Mouse (Mus musculus) adrenal gland, postnatal 36 days (tissue): Measurements from ENCODE around the gene Nfix. TPM values are rescaled to one million over a fixed set of nuclear protein-coding genes. Genes with fewer than 3 reads are reported as not detected.
A peak's percentile ranks its signal among the peaks of the same experiment; 100 is the strongest.

Source experiments
- DNase-seq, 2 experiments: peaks; one replicate each; pipeline ENCODE4 v3.0.0; 2021; ENCODE audit warnings: mixed read lengths in 1 of 2
- total RNA-seq, 2 experiments: library from RNA; stranded (reverse); gene quantifications; 2 replicates each; pipeline ENCODE4 v1.2.3; 2021

Nfix gene
- total RNA-seq, 2 experiments from 2014 or later: 99.9 to 108 TPM

GRCm38 (mm10) chr8:84716790-84717189 is 83.4 kb downstream of the Nfix start:
- no peak for DNase-seq

DNA sequence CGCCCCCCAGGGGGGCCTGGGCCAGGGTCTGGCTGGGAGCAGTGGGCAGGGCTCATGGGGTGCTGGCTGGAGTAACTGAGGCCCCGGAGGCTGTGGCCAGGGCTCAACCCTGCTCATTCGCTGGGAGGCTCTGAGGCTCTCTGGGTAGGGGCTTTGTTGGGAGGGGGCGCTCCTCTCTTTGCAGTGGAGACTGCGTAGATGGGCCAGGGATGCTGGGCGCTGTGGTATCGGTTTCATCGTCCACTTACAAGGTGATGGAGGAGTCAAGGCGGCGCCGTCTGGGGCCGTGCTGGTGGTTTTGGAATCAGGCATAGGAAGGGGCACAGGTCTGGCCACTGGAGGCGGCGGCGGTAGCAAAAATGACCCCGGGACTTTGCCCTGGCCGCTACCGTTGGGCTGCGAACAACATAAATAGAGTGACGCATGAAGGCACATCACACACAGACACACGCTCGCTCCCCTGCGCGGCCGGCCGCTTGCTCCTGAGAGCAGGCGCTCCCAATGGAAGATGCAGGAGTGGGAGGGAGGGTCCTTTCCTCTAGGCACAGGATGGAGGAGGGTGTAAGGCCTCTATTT is 84.2 kb downstream of the Nfix start:
- no peak for DNase-seq

DNA sequence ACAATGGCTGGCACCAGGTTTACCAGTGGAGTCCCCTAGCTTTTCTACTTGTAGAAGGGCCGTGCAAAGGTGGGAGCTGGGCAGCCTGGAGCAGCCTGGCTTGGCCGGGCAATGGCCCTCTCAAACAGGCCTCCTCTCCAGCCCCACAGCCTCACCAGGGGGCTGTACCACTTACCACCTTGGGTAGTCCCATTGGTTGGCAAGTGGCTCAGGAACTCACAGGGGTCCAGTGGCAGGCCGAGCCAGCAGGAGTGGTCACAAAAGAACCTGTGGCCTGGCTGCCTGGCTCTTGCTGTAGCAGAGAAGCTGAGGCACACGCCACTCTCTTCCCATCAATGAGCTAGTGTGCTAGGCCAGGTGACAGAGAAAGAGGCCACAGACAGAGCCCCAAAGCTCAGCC is 86.0 kb downstream of the Nfix start:
- no peak for DNase-seq

- no peak for DNase-seq
Measured at GRCm38 (mm10) chr8:84713381-84713780, 86.8 kb downstream of the Nfix start.

DNA sequence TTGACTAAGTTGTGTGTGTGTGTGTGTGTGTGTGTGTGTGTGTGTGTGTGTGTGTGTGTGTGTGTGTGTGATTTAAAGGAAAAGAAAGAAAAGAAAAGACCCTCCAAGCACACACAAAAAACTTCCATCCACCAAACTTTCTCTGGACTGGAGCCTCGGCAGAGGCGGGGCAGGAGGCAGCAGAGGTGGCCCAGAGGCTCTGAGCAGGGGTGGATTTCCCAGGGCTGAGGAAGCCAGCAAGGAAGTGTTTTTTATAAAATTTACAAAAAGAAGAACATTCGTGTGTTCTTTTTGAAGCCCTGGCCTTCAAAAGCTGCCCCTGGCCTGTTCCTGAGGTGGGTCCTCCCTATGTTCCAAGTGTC is 87.4 kb downstream of the Nfix start:
- DNase-seq: no peak

- DNase-seq: no peak
Measured at GRCm38 (mm10) chr8:84711933-84712758, 88.0 kb downstream of the Nfix start.

DNA sequence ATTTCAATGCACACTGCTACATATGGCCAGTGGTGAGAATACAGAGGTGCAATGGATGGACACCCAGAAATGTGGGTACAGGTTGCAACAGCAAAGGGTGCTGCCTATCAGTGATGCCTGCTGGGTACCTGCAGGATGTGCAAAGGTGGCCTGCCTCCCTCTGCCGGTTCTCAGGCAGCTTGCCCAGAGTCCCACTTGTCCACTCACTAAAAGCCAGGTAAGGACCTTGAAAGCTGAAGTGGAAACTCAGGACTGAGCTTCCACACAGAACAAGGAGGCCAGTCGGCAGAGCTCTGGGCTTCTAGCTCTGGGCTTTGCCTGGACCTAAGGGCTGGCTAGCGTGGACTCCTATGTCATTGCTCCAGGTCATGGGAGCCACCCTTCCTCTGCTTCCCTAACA is 88.8 kb downstream of the Nfix start:
- DNase-seq: no peak

GRCm38 (mm10) chr8:84709931-84710330 is 90.2 kb downstream of the Nfix start:
- DNase-seq: no peak

DNA sequence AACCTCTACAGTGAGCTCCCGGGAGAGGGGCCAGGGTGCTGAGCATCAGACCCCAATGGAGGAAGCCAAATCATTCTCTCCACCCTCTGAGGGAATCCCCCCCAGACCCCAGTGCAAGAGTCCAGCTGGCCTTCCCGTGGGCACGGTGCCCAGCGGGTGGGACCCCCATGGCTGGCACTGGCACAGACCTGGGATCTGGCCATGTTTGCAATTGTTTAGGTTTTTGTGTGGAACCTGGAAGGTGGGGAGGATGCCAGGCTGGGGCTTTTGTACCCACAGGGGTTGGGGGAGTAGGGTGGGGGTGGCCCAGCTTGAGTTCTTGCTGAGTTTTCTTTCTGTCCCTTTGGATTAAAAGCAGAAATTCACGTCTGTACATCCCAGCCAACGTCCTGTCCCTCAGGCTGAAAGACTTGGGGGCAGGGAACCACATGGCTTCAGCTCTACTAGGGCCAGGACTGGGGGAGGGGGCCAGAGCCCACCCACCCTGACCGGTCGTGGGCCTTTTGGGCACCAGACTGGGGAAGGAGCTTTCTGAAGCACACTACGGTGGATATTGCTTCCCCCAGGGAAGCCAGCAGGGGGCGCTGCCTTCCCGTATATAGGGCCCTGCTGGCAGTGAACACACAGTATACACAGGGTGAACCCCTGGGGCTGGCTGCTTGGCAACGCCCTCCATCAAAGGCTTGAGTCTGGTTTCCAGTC is 91.2 kb downstream of the Nfix start:
- peak; percentile 81 to 87 for DNase-seq

- DNase-seq: no peak
Measured at GRCm38 (mm10) chr8:84708071-84708541, 92.0 kb downstream of the Nfix start.

GRCm38 (mm10) chr8:84707267-84707883 is 92.8 kb downstream of the Nfix start:
- DNase-seq: peak in 1 of 2 experiments; percentile 59

DNA sequence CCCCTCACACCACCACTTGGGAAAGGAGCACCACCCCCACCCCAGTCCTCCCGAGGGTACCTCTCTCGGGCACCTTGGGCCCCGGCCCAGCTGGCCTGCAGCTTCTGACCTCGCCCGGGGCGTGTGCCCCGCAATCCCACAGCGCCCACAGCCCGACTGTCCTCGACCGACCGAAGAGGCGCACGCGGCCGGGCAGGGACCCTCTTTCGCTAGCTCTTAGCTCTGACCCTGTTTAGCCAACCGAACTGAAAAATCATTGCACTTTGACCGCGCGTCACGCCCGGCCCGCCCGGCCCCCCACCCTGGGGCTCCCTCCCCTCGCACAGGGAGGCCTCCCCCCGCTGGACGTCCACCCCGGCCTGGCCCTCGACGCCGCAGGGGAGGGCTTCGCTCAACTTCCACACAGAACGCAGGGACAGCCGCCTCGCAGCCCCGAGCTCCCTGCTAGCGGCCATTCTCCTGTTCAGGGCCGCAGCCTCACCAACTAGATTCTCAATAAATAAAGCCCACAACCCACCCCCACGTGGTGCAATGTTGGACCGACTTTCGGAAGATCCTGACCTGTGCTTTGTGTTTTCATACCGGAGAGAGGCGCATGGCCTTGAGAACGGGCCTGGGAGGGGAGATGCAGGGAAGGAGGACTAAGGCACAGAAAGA is 93.4 kb downstream of the Nfix start:
- DNase-seq: peak in 1 of 2 experiments; percentile 58

GRCm38 (mm10) chr8:84705960-84706359 is 94.2 kb downstream of the Nfix start:
- no peak for DNase-seq

GRCm38 (mm10) chr8:84704867-84705831 is 95.0 kb downstream of the Nfix start:
- peak in 1 of 2 experiments; percentile 51 for DNase-seq

- peak; percentile 77 to 88 for DNase-seq
Measured at GRCm38 (mm10) chr8:84704356-84704755, 95.8 kb downstream of the Nfix start.

DNA sequence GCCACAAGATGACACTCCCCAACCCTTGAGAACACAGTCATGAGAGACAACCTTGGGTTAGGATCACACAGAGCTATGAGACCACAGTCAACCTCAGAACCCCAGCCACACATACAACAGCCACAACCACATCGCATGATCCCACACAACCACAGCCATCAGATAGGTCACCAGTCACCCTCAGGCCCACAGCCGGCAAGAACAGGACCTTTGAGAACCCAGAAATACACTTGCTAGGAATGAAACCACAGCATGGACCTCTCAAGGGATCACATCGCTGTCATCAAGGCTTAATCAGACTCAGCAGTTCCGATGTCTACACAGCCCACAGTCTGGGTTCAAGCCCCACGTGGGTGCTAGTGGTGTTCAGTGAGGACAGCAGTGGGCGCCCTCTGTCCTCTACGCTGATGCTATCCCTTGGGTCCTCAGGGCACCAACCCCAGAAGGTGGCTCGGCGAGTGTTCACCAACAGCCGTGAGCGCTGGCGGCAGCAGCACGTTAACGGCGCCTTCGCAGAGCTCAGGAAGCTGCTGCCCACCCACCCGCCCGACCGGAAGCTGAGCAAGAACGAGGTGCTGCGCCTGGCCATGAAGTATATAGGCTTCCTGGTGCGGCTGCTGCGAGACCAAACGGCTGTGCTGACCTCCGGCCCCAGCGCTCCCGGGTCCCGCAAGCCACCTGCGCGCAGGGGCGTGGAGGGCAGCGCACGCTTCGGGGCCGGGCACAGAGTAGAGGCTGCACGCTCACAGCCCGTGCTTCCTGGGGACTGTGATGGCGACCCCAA is 96.5 kb downstream of the Nfix start:
- DNase-seq: no peak

DNA sequence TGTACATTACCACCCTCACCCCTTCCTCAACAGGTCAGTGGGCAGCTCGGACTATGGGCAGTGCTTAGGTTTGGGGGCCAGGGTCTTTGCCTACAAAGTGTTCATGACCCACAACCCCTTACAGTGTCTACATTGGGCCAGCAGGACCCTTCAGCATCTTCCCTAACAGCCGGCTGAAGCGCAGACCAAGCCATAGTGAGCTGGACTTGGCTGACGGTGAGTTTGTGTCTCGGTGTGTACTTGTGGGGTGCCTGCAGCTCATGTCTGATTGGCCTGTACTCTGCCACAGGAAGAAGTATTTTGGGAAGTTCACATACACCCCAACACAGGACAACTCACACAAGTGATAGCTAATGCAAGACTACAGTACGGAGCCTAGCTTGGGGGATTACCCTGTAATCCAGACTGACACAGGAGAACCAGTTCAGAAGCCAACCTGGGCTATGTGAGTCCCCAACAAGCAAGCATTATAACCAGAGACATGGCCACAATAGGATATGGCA is 97.1 kb downstream of the Nfix start:
- DNase-seq: no peak

DNA sequence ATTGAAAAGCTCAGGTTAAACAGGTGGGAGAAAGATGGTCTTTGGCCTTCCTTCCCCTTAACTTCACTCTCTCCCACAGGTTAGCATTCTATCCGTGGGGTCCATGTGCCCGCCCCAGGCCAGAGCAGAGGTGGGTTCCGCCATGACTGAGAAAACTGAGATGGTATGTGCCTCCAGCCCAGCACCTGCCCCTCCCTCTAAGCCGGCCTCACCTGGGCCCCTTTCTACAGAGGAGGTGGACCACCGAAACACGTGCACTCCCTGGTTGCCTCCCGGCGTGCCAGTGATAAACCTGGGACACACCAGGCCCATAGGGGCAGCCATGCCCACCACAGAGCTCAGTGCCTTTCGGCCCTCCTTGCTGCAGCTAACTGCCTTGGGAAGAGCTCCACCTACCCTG is 97.6 kb downstream of the Nfix start:
- no peak for DNase-seq
